Mouse (Mus musculus): ENCODE measurements around the gene Mknk2.
"Not testable (repeated sequence)": the region's sequence is repeated elsewhere in the genome, so short reads cannot be mapped to it uniquely, and the experiment has no call there.

DNA sequence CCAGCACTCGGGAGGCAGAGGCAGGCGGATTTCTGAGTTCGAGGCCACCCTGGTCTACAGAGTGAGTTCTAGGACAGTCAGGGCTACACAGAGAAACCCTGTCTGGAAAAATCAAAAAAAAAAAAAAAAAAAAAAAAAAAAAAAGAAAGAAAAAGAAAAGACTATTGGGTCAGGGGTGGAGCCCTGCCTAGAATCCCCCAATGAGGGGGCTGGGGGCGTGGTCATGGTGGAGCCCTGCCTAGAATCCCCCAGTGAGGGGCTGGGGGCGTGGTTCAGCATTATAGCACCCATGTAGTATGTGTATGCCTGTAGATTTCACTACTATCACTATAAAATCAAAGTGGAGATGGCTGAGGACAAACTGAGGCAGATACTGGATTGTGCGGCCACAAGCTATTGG lies 28.0 kb downstream of the Mknk2 start:
- not testable (repeated sequence) for TF ChIP-seq CTCF (IDR thresholded peaks at IDR 0.05; ENCODE audit: control insufficient read depth, insufficient read depth, insufficient read length); FOSL1 (IDR thresholded peaks at IDR 0.05; ENCODE audit: insufficient read depth, low read length, poor library complexity, severe bottlenecking); MAX (IDR thresholded peaks at IDR 0.05); MYOG (IDR thresholded peaks at IDR 0.05; ENCODE audit: control insufficient read depth, extremely low read depth, insufficient read length)
